Mouse (Mus musculus) spleen, adult 12 weeks (tissue): ENCODE results near the gene Sema4g.

ENCODE experiments used
- DNase-seq: peaks from one replicate; pipeline ENCODE4 v3.0.0; 2022; ENCODE audit warnings: low spot score

The Sema4g gene

DNA sequence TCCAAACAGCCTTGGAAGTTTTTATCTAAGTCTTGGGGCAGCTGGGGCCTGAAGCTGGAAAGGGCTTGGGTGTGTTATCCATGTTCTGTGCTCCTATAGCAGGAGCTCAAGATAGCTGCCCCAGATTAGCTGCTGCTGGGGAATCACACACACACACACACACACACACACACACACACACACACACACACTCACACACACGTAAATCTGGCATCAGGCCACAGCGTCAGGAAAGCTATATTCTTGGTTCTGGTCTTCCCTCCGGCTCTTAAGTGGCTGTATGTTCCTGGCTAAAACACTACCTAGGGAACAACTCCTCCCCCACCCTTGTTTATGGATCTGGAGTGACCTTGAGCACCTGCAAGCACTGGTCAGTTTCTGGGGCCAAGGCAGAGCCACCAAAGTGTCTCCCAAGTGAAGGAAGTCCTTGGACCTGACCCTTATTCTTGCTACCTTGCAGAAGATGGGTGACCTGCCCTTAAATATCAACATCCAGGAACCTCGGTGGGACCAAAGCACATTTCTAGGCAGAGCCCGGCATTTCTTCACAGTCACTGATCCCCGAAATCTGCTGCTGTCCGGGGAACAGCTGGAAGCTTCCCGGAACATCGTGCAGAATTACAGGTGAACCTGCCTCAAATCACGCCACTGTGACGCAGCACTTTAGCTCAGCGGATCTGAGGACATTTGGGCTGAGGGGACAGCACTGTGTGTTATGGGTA is 59.9 kb downstream of the Sema4g start:
- DNase-seq = no peak

GRCm38 (mm10) chr19:45049523-45049922 is 60.6 kb downstream of the Sema4g start:
- DNase-seq = no peak
